Mouse (Mus musculus) erythroblast, adult 5-6 weeks (primary cell): ENCODE results near the gene Ccdc162. TPM values are rescaled to one million over a fixed set of nuclear protein-coding genes. Genes with fewer than 3 reads are reported as not detected.
"Not testable (repeated sequence)": the region's sequence is repeated elsewhere in the genome, so short reads cannot be mapped to it uniquely, and the experiment has no call there.

Source experiments
- ATAC-seq: replicated peaks from 2 replicates; pipeline ENCODE4 v1.8.0; 2016; ENCODE audit warnings: moderate number of reproducible peaks, mild to moderate bottlenecking, moderate TSS enrichment, inconsistent platforms; ENCODE audit not compliant: poor library complexity, low FRiP score, severe bottlenecking
- total RNA-seq, 2 experiments: library from RNA; stranded (forward) in 1 of 2; stranded (reverse) in 1 of 2; fragments of 150-400 nt in 1 of 2; fragments of 200-764, 138-1000 nt in 1 of 2; gene quantifications; 2 replicates each; pipeline versions ENCODE4 v1.2.3 to v1.2.4; 2015 to 2017; ENCODE audit warnings: low replicate concordance in 2 of 2

The Ccdc162 gene
- total RNA-seq, 2 experiments from 2014 or later, result 0.51 TPM; not detected in 1

DNA sequence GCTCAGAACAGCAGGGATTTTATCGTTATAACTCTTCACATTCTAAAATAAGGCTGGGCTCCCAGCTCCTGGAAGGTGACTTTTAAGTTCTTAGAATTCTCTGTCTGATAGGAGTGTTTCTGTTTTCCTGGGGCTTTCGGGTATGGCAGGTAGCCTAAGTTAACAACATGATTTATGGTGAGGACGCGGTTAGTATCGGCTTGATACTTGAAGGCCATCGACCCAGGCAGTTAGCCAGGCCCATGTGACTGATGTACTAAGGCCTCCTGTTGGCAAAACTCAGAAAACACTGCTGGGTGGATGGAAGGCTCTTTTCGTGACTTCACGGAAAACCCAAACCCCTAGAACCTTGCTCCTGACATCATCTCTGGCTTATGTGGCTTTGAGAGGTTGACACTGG is 7.1 kb downstream of the Ccdc162 start:
- no peak for ATAC-seq

DNA sequence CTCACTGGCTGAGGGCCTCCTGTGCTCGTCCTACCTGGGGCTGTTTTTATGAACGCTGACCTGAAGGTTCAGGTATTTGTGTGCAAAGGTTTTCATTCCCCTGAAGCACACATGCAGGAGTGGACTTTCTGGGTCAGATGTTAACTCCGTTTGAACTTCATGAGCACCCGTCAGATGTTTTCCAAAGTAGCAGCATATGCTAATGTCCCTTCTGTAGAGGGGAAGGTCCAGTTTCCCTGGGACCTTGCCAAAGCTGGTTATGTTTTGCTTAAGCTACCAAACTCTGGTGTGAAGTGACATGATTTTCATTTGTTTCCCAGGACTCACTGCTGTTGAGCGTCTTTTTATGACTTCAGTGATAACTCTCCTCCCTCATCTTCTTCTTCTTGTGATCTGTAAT is 16.8 kb downstream of the Ccdc162 start:
- no peak for ATAC-seq

DNA sequence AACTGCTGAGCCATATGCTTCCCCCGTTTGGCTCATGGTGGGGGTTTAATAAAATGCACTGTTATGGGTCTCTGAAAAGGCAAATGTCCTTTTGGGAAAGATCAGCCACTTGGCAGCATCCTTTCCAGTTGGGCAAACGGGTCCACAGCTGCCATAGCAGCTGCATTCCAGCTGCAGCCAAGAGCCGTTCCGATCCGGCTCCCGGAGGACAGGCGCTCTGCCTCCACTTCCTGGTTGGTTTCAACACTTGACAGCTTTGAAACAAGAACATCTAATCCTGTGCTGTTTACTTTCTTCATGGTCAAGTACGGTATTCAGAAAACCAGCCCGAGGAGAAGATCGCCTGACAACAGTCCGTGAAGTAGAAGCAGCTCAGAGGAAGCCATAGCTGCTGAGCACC is 19.4 kb downstream of the Ccdc162 start:
- no peak for ATAC-seq

DNA sequence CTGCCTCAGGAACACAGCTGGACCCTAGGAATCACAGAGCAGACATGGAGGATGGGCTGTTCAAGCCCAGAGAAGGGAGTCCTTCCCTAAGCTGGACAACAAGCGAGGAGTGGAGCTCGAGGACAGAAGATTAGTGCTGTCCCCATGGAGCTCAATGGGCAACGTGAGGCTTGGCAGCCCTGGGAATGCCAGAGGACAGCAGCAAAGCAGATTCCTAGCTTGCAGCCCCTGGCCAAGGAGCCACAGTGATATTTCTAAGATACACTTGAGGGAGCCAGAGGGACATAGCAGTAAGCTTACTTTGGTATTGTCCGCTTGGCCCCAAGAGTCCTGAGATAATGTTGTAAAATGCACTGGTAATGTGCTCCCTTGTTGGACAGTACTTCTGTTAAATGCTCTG is 25.5 kb downstream of the Ccdc162 start:
- no peak; the same call in 1 of the 2 replicates for ATAC-seq

DNA sequence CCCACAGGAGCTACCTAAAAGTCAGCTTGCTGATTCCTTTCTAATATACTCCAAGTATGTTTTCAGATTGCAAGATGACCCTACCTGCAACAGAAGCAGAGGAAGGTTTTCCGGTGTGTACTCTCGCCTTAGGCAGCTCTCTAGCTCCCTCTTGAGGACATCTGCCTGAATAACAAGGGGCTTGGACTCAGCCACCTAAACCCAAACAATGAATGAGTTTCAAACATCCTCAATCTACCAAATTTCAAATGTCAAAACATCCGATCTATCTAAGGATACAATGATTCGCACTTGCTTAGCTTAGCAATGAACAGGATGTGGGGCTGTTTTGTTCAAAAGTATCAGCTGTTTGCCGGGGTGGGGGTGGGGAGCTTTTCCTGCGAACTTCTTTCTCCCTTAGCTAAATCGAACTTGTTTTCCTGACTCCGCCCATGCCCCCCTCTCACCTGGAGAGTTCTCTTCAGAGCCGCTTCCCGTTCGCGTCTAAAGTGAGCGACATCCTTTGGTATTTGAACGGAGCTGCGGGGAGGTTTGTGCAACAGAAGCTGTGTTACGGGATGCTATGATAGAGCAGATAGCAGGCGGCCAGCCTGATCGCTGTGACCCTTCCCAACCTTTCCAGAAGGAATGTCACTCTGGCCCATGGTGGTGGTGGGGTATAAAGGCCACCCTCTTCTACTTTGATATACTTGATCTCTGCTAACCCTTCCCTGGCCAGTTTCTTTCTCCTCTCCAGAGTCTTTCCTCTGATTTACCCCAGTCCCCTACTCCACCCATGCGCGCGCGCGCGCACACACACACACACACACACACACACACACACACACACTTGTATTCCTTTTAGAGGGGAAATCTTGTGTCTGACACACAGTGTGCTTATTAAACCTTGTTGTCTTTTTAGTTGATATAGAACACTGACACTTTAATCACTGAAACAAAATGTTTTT is 26.2 kb downstream of the Ccdc162 start:
- 0 out of 2 replicates have a peak, but pooled peaks have one; percentile 60 for ATAC-seq

DNA sequence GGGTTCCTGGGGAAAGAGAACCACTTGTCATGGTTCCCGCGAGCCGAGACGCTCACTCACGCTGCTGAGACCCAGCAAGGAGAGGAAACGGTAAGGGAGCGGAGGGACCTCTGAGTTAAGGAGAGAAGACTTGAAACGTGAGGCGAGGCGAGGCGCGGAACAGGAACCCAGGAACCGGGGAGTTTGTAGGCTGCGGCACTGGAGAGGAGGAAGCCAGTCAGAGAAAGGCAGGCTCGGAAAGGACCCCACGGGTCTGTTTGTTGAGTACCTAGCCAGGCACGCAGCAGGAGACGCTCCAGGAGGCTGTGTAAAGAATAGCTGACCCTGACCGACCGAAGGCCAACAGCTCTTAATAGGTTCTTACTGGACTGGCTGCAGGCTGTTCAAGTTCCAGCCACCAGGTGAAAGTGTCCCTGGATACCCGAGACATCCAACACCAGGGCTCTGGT is 31.9 kb downstream of the Ccdc162 start:
- ATAC-seq, result no peak

DNA sequence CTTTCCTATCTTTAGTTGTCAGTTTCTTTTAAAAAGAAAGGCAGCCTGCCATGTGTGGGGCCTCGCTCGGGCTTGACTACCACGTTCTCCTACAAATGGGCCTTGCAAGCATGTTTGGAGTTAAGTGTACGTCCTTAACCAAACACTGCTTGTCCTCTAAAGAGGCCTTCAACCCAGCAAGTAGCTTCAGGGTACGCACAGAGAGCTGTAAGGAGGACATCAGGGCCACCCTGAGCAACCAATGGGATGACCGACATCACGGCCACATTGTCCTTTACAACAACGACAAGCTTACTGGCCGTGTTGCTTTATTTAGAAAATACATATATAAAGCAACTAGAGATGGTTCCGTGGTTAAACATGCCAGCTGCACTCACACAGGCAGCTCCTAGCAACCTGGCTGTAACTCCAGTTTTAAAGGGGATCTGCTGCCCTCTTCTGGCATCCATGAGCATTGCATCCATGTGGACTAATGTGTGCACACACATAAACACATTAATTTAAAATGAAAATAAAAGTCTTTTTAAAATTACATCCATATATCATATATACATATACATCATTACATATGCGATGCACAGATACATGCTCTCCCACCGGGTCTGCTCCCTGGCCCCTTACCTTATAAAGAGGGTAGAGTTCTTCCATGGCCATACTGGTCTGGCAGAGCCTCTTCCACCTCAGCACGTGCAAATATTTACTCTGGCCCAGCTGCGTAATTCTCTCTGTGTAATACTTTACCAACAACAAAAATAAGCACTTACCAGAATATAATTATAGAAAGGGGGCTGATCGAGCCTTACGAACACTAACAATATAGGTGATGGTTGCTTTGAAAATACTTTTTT is 33.7 kb downstream of the Ccdc162 start:
- peak; percentile 90 for ATAC-seq

DNA sequence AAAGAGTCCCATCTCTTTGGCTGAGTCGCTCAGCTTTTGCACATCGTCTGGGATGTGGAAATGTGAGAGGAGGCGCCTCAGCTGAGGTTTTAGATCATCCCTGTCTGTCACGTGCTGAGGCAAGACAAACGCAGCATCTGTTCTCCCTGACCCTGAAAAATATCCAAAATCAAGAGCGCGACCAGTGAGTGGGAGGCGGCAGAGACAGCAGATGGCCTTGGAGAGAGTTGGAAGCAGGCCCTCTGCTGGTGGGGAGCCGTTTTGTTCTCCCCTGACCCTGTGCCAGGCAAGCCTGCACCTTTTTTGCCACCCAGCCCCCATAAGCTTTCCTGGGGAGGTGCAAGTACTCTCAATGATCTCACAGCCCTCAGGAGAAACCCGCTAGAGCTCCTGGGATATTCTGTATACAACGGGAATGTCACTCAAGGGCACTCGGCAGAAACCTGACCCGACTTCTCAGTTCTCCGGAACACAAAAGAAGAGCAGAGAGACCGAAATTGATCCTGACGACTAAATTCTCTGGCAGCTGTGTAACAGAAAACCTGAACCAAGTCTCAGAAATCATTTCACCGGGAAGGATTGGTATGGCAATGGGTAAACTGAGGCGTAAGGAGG is 37.6 kb downstream of the Ccdc162 start:
- no peak for ATAC-seq

DNA sequence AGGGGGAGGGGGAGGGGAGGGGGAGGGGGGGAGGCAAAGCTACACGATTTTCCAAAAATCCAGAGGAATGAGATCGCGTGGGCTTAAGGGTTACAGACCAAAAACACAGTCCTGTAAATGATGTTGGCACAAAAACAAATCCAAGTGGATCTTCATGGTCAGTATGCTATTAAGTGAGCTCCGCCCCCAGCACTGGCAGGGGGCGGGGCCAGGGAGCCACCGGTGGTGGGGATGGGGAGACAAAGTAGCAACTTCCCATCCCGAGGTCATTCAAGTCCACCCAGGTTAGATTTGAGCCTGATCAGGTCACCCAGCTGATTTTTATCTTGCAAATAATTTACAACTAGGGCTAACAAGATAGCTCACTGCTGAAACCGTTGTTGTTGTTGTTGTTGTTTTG is 39.0 kb downstream of the Ccdc162 start:
- no peak for ATAC-seq

DNA sequence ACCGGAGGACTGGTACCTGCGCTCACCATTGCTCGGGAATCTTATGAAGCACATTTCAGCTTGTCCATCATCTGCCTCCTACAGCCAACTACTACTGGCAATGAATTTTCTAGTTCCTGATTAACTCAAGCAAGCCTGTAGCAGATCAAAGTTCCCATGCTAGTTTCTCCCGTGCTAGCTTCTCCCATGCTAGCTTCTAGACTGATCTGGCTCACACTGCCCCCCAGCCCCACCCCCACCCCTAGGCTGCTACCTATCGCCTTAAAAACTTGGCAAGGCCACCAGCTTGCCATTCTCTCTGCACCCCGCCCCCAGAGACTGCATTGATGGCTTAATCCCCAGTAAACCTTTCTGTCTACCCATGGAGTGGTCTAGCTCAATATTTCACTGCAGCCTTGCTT is 39.8 kb downstream of the Ccdc162 start:
- ATAC-seq, result no peak

DNA sequence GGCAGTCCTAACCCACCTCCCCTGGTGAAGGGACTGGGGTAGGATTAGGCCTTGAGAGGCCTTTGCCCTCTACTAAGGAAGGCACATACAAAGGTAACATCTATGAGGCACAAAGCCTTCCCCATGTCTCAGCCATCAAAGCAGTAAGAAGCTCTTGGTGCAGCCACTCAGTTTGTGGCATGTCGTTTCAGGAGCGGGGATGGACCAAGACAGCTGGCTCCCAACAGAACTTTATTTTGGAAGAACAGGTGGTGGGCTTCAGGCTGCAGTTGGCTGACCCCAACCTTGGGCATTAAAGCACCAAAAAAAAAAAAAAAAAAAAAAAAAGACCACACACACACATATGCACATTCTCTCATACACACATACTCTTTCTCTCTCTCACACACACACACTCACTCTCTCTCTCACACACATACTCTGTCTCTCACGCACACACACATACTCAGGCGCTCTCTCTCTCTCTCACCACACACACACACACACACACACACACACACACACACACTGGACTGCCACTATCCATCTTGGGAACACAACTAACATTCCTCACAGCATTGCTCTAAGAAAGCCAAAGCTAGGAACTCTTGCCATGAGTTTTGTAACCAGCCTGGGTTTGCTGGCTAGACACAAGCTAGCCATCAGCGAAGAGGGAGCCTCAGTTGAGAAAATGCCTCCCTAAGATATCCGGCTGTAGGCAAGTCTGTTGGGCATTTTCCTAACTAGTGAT is 40.4 kb downstream of the Ccdc162 start:
- ATAC-seq, result no peak

DNA sequence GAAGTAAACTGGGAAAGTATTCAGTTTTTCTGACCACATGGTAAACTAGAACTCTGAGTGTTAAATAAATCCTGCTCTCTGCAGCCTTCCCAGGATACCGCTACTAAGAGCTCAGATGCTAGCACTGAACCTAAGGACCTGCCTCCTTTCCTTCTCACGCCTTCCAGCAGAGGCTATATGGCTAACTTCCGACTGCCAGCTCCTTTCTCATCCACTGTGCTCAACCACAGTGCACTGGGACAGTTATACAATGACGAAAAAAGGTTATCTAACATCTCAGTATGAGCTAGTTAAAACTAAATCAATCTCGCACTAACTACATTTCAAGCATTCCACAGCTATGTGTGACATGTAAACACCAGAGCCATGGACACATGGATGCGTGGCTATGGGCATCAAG is 41.2 kb downstream of the Ccdc162 start:
- ATAC-seq, result no peak

DNA sequence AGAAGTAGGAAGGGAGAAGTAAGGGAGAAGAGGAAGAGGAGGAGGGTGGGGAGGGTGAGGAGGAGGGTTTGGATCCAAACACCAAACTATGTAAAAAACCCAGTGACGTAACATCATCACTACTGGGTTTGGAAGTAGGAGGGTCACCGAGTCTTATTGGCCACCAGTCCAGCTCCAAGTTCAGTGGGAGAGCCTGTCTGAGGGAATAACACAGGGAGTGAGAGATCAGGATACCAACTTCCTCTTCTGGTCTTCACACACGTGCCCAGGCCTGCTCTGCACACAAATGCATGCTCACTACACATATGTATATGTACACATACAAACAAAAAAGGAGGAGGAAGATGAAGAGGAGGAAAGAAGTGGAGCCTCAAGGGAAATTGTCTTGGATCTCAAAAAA is 42.1 kb downstream of the Ccdc162 start:
- ATAC-seq, result no peak

DNA sequence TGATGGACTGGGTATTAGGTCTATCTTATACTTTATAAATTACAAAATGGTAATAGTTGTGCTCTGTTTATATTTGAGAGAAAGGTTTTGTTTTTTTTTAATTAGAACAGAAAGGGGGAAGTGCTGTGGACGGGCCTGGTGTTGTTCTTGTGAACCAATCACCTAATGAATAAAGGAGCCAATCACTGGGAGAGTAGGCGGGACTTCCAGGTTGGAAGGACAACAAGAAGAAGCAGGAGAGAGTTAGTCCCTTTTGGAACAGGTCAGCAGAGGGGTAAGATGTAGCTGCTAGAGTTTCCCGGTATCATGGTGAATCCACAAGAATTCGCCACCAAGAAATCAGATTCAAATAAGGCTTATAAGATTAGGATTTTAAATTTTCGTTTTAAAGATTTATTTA is 46.2 kb downstream of the Ccdc162 start:
- ATAC-seq, result no peak

DNA sequence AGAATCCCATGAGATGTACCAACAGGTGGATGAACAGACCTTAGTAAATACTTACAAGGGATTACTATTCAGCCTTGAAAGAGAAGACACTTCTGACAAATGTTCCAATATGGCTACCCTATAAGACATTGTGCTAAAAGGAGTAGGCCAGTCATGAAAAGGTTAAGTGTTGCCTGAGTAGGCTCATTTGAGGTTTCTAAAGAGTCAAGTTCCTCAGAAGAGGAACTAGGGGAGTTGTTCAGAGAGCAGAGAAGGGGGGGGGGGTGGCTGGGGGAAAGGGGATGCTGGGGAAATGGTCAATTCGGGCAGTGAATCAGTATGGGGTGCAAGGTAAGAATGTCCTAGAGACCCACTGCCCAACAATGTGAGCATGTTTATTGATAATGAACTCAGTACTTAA is 50.9 kb downstream of the Ccdc162 start:
- no peak for ATAC-seq

DNA sequence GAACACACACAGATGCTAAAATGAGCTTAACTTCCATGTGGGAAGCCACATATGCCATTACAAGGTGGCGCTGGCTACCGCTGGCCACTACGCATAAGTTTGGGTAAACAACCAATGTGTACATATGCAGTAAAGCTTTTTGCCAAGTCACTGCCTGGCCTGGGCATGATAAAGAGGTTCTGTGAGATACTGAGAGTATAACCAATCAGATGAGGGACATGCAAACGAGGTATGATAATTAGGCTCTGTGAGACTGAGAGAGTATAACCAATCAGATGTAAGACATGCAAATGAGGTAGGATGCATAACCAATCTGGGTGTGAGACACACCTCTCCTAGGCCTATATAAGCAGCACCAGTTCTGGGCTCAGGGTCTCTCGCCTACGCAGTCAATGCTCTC is 56.8 kb downstream of the Ccdc162 start:
- ATAC-seq, result not testable (repeated sequence)

DNA sequence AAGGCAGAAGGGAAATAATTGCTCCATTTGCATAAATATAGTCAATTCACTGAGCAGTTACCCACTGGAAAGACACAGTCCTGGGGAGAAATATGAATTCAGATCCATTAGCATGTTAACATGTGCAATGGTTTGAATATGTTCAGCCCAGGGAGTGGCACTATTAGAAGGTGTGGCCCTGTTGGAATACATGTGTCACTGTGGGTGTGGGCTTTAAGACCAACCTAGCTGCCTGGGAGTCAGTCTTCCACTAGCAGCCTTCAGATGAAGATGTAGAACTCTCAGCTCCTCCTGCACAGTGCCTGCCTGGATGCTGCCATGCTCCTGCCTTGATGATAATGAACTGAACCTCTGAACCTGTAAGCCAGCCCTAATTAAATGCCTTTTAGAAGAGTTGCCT is 60.8 kb downstream of the Ccdc162 start:
- not testable (repeated sequence) for ATAC-seq

DNA sequence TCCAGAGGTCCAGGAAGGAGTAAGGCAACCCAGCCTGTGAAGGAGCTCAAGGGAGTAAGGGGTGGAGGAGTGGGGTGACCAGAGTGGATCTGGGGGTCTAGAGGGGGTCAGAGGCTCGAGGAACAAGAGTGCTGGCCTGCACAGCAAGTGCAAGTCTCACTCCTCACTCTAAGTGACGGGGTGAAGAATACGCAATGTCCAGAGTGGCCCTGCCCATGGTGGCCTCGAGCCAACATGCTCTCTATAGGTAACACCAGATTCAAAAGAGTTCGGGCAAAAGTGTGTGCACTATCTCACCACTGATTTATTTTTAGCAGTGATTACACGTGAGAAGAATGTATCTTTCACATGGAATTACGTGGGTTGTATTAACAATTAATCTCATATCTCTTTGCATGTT is 63.4 kb downstream of the Ccdc162 start:
- ATAC-seq, result no peak

DNA sequence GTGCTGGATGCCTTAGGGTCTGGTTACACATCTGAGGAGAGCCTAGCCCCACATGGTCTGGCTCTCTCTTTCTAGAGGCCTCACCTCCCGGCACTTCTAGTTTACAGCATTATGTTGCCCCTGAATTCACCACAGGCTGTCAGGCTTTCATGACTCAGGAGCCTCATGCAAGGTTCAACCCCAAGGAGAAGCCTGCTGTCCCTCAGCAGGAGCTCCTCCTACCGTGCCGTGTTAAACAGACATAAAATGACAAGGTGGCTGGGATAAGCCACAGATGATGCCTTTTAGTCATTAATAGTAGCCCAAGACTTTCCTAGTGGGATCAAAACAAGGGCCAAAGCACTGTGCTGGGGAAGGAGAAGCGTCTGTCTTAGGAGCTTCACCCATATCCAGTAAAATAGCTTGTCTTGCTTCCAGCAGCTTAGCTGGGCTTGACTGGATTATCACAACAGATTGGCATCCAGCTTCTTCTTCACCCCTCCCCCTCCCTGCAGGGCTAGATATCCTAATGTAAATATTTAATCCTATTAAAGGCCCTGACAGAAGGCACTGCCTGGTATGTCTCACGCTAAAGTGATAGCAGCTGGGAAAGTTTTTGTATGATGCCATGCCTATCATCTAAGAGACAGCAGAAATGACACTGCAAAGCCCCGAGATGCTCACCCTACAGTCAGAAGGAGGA is 64.2 kb downstream of the Ccdc162 start:
- no peak for ATAC-seq
